Mouse (Mus musculus): ENCODE measurements around the gene Shkbp1. TPM values are rescaled to one million over a fixed set of nuclear protein-coding genes. Genes with fewer than 3 reads are reported as not detected.

The Shkbp1 gene
- total RNA-seq, 1 experiment from 2014 or later = 25.8 TPM

Other genes with a start within 250 kb of the Shkbp1 start
- not detected in 2 replicates for gene Cyp2f2, start 236.1 kb downstream of the Shkbp1 start, total RNA-seq (2017)
- gene Cyp2t4, start 202.3 kb downstream of the Shkbp1 start, total RNA-seq (2017) = not detected in 2 replicates
- 18.6 and 24.7 TPM in 2 replicates for gene Egln2, start 189.2 kb downstream of the Shkbp1 start, total RNA-seq (2017)
- gene Rab4b, start 177.1 kb downstream of the Shkbp1 start, total RNA-seq (2017) = 10.6 and 21.7 TPM in 2 replicates
- not detected in 2 replicates for gene Gm21983, start 174.9 kb downstream of the Shkbp1 start, total RNA-seq (2017)
- 0.23 TPM in 1 of 2 replicates, not detected in the other for gene Mia, start 174.9 kb downstream of the Shkbp1 start, total RNA-seq (2017)
- gene BC024978, start 160.2 kb downstream of the Shkbp1 start, total RNA-seq (2017) = 4.8 and 5.7 TPM in 2 replicates
- 102 and 125 TPM in 2 replicates for gene Snrpa, start 159.7 kb downstream of the Shkbp1 start, total RNA-seq (2017)
- 5.2 and 5.4 TPM in 2 replicates for gene Itpkc, start 127.4 kb downstream of the Shkbp1 start, total RNA-seq (2017)
- gene Coq8b, start 123.0 kb downstream of the Shkbp1 start, total RNA-seq (2017) = 8.2 and 15.7 TPM in 2 replicates
- 0.29 and 1.1 TPM in 2 replicates for gene Numbl, start 97.6 kb downstream of the Shkbp1 start, total RNA-seq (2017)
- 0.44 TPM in 1 of 2 replicates, not detected in the other for gene Ltbp4, start 18.3 kb downstream of the Shkbp1 start, total RNA-seq (2017)
- 2.2 TPM in 1 of 2 replicates, not detected in the other for gene Gm20479, start 1.4 kb upstream of the Shkbp1 start, total RNA-seq (2017)
- 0.34 TPM in 1 of 2 replicates, not detected in the other for gene Sptbn4, start 91.7 kb upstream of the Shkbp1 start, total RNA-seq (2017)
- gene Blvrb, start 92.0 kb upstream of the Shkbp1 start, total RNA-seq (2017) = 78.0 and 98.4 TPM in 2 replicates
- 9.6 and 13.1 TPM in 2 replicates for gene Sertad3, start 117.7 kb upstream of the Shkbp1 start, total RNA-seq (2017)
- 11.5 and 14.0 TPM in 2 replicates for gene Sertad1, start 130.9 kb upstream of the Shkbp1 start, total RNA-seq (2017)
- gene Prx, start 143.3 kb upstream of the Shkbp1 start, total RNA-seq (2017) = 1.2 and 1.8 TPM in 2 replicates
- gene Hipk4, start 167.2 kb upstream of the Shkbp1 start, total RNA-seq (2017) = 1.1 TPM in 1 of 2 replicates, not detected in the other
- 5.5 and 6.0 TPM in 2 replicates for gene Pld3, start 197.2 kb upstream of the Shkbp1 start, total RNA-seq (2017)
- gene 2310022A10Rik, start 197.2 kb upstream of the Shkbp1 start, total RNA-seq (2017) = 15.0 and 18.0 TPM in 2 replicates
- 43.7 and 49.5 TPM in 2 replicates for gene Akt2, start 235.5 kb upstream of the Shkbp1 start, total RNA-seq (2017)

Data from common myeloid progenitor, adult 5-6 weeks (primary cell).